Mouse (Mus musculus) 3T3-L1 (cell line): ENCODE measurements around the gene Cfap44.

Experiments
- DNase-seq: peaks from one replicate; pipeline ENCODE4 v3.0.0-alpha.2; 2015; ENCODE audit warnings: low read depth, low spot score

Cfap44 gene

DNA sequence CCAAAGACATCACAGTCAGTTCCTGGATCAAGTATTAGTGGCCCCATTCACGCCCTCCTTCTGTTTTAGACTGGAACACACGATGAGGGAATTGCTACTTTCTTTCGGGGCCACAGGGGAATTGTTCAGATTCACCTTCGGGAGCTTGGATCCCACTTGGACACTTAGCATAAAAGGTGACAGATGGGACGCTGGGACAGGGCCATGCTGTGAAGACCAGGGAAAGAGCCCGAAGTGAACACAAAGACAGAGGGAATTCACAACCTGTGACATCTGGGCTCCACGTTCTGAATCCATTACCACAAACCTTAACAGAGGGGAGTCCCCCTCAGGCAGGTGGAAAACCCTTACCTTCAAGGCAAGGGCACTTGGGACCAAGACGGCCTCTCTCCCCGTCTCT, 135.6 kb downstream of the Cfap44 start:
- DNase-seq: no peak

- no peak for DNase-seq
Observed at GRCm38 (mm10) chr16:44530829-44531228, 136.2 kb downstream of the Cfap44 start.

GRCm38 (mm10) chr16:44531239-44531797, 136.7 kb downstream of the Cfap44 start:
- DNase-seq: no peak
